Mouse (Mus musculus) limb, embryonic 15.5 days (tissue): Measurements from ENCODE around the gene Gm20388. TPM values are rescaled to one million over a fixed set of nuclear protein-coding genes. Genes with fewer than 3 reads are reported as not detected.

Experiments
- ATAC-seq: fragments of 200-750 bp; cut with Nextera tagmentation; 2 replicates; pipeline ENCODE4 v1.8.0; 2017; ENCODE audit warnings: low read depth, moderate TSS enrichment; ENCODE audit not compliant: insufficient number of reproducible peaks, low FRiP score, low TSS enrichment
- H3K27ac ChIP-seq: fragments of 300-500 bp; sonication (generic); 2 replicates; pipeline ENCODE4 v1.5.1; 2015; ENCODE audit warnings: moderate library complexity, mild to moderate bottlenecking, inconsistent platforms
- H3K27me3 ChIP-seq: fragments of 300-500 bp; sonication (generic); 2 replicates; pipeline ENCODE4 v1.6.1; 2015; ENCODE audit warnings: inconsistent platforms
- H3K36me3 ChIP-seq: fragments of 300-500 bp; sonication (generic); 2 replicates; pipeline ENCODE4 v1.6.1; 2015; ENCODE audit warnings: inconsistent platforms
- H3K4me1 ChIP-seq: fragments of 300-500 bp; sonication (generic); 2 replicates; pipeline ENCODE4 v1.6.1; 2015; ENCODE audit warnings: inconsistent platforms
- H3K4me2 ChIP-seq: fragments of 300-500 bp; sonication (generic); 2 replicates; pipeline ENCODE4 v1.6.1; 2015; ENCODE audit warnings: mild to moderate bottlenecking, inconsistent platforms
- H3K4me3 ChIP-seq: fragments of 300-500 bp; sonication (generic); 2 replicates; pipeline ENCODE4 v1.5.1; 2015; ENCODE audit warnings: mild to moderate bottlenecking, inconsistent platforms
- H3K9ac ChIP-seq: fragments of 300-500 bp; sonication (generic); 2 replicates; pipeline ENCODE4 v1.6.1; 2015; ENCODE audit warnings: inconsistent platforms
- H3K9me3 ChIP-seq: fragments of 300-500 bp; sonication (generic); 2 replicates; pipeline ENCODE4 v1.6.1; 2016; ENCODE audit warnings: inconsistent platforms
- WGBS: fragments of 180-500 bp; shearing (Covaris S2); methylation state at CpG from one replicate; pipeline ENCODE4 v1.1.7; 2015; 5-methylcytosine and 5-hydroxymethylcytosine counted together
- polyA plus RNA-seq: library from polyadenylated mRNA; unstranded; fragments of >200 nt; fragmentation: Nextera tagmentation; extraction: Ambion mirVana; gene quantifications from 2 replicates; pipeline ENCODE4 v1.2.1, GENCODE M21; 2015

The Gm20388 gene
- polyA plus RNA-seq, 1 experiment from 2014 or later, result 4.9 TPM

- Histone ChIP-seq H3K9me3 (no peaks in the 10 kb centered on the region), H3K27ac (no peak overlapping the region), H3K36me3 (no peaks in the 10 kb centered on the region), H3K4me3 (no peak overlapping the region), H3K9ac (no peak overlapping the region), H3K4me2 (no peak overlapping the region), H3K27me3 (no peaks in the 10 kb centered on the region), H3K4me1 (peaks cover 44% of the 10 kb centered on the region)
- ATAC-seq, result peak; percentile 59; the same call in 1 of the 2 replicates
- WGBS, result 11% methylated on average over 8 of the region's 9 CpGs
These were observed 497.1 kb downstream of the Gm20388 start for GRCm38 (mm10) chr8:120407701-120408240.

GRCm38 (mm10) chr8:120408241-120409215 is 497.9 kb downstream of the Gm20388 start:
- Histone ChIP-seq H3K36me3 (no peaks in the 10 kb centered on the region), H3K4me2 (no peak overlapping the region), H3K27me3 (no peaks in the 10 kb centered on the region), H3K27ac (no peak overlapping the region), H3K9me3 (no peaks in the 10 kb centered on the region), H3K9ac (no peak overlapping the region; the same call in 1 of the 2 replicates), H3K4me3 (no peak overlapping the region), H3K4me1 (peaks cover 51% of the 10 kb centered on the region)
- 45% methylated on average over 14 of the region's 14 CpGs for WGBS
- no peak for ATAC-seq

GRCm38 (mm10) chr8:120409371-120410013 is 498.9 kb downstream of the Gm20388 start:
- H3K4me2 ChIP-seq, result no peak overlapping the region
- ATAC-seq, result no peak
- no peak overlapping the region for H3K4me3 ChIP-seq
- no peaks in the 10 kb centered on the region for H3K36me3 ChIP-seq
- H3K9me3 ChIP-seq, result no peaks in the 10 kb centered on the region
- WGBS, result 43% methylated on average over 11 of the region's 11 CpGs
- no peak overlapping the region for H3K27ac ChIP-seq
- no peak overlapping the region for H3K9ac ChIP-seq
- no peaks in the 10 kb centered on the region for H3K27me3 ChIP-seq
- H3K4me1 ChIP-seq, result peaks cover 58% of the 10 kb centered on the region

- H3K9ac ChIP-seq, result no peak overlapping the region
- ATAC-seq, result no peak
- H3K9me3 ChIP-seq, result no peaks in the 10 kb centered on the region
- no peak overlapping the region for H3K27ac ChIP-seq
- no peaks in the 10 kb centered on the region for H3K36me3 ChIP-seq
- no peak overlapping the region for H3K4me3 ChIP-seq
- peaks cover 71% of the 10 kb centered on the region for H3K4me1 ChIP-seq
- 72% methylated on average over 14 of the region's 14 CpGs for WGBS
- H3K4me2 ChIP-seq, result no peak overlapping the region
- H3K27me3 ChIP-seq, result no peaks in the 10 kb centered on the region
These were observed 500.4 kb downstream of the Gm20388 start for GRCm38 (mm10) chr8:120411059-120411458.

- H3K4me3 ChIP-seq, result no peak overlapping the region
- H3K9ac ChIP-seq, result no peak overlapping the region
- H3K4me2 ChIP-seq, result no peak overlapping the region
- ATAC-seq, result no peak
- H3K27me3 ChIP-seq, result no peaks in the 10 kb centered on the region
- peaks cover 77% of the 10 kb centered on the region for H3K4me1 ChIP-seq
- H3K27ac ChIP-seq, result no peak overlapping the region
- no peaks in the 10 kb centered on the region for H3K36me3 ChIP-seq
- WGBS, result 50% methylated on average over 8 of the region's 8 CpGs
- H3K9me3 ChIP-seq, result no peaks in the 10 kb centered on the region
These were observed 501.2 kb downstream of the Gm20388 start for GRCm38 (mm10) chr8:120411862-120412261.

- H3K27ac ChIP-seq, result no peak overlapping the region
- 90% methylated on average over 4 of the region's 4 CpGs for WGBS
- no peak for ATAC-seq
- H3K9ac ChIP-seq, result no peak overlapping the region
- no peak overlapping the region for H3K4me2 ChIP-seq
- H3K4me3 ChIP-seq, result no peak overlapping the region
- H3K9me3 ChIP-seq, result no peaks in the 10 kb centered on the region
- peaks cover 78% of the 10 kb centered on the region for H3K4me1 ChIP-seq
- H3K27me3 ChIP-seq, result no peaks in the 10 kb centered on the region
- no peaks in the 10 kb centered on the region for H3K36me3 ChIP-seq
These were observed 501.7 kb downstream of the Gm20388 start for GRCm38 (mm10) chr8:120412357-120412756.

GRCm38 (mm10) chr8:120412911-120413625 is 502.4 kb downstream of the Gm20388 start:
- peaks cover 78% of the 10 kb centered on the region for H3K4me1 ChIP-seq
- no peak for ATAC-seq
- no peaks in the 10 kb centered on the region for H3K9me3 ChIP-seq
- no peak overlapping the region for H3K4me2 ChIP-seq
- no peak overlapping the region for H3K9ac ChIP-seq
- no peaks in the 10 kb centered on the region for H3K27me3 ChIP-seq
- no peaks in the 10 kb centered on the region for H3K36me3 ChIP-seq
- no peak overlapping the region for H3K27ac ChIP-seq
- no peak overlapping the region for H3K4me3 ChIP-seq
- WGBS, result 66% methylated on average over 29 of the region's 29 CpGs

- Histone ChIP-seq H3K27me3 (no peaks in the 10 kb centered on the region), H3K36me3 (no peaks in the 10 kb centered on the region), H3K9ac (no peak overlapping the region), H3K27ac (no peak overlapping the region), H3K4me1 (peaks cover 74% of the 10 kb centered on the region), H3K9me3 (no peaks in the 10 kb centered on the region), H3K4me3 (no peak overlapping the region), H3K4me2 (no peak overlapping the region)
- ATAC-seq, result no peak
- WGBS, result 62% methylated on average over 6 of the region's 6 CpGs
These were observed 503.0 kb downstream of the Gm20388 start for GRCm38 (mm10) chr8:120413626-120413988.

GRCm38 (mm10) chr8:120414216-120414615 is 503.6 kb downstream of the Gm20388 start:
- Histone ChIP-seq H3K4me3 (no peak overlapping the region), H3K27ac (no peak overlapping the region), H3K4me2 (no peak overlapping the region), H3K27me3 (no peaks in the 10 kb centered on the region), H3K9ac (no peak overlapping the region), H3K4me1 (peaks cover 75% of the 10 kb centered on the region), H3K36me3 (no peaks in the 10 kb centered on the region), H3K9me3 (no peaks in the 10 kb centered on the region)
- 93% methylated on average over 4 of the region's 4 CpGs for WGBS
- no peak for ATAC-seq

GRCm38 (mm10) chr8:120415474-120415873 is 504.8 kb downstream of the Gm20388 start:
- peak overlapping the region; percentile 92; the same call in 1 of the 2 replicates for H3K27ac ChIP-seq
- peaks cover 85% of the 10 kb centered on the region for H3K4me1 ChIP-seq
- no peak overlapping the region for H3K4me2 ChIP-seq
- WGBS, result 67% methylated on average over 10 of the region's 11 CpGs
- H3K36me3 ChIP-seq, result no peaks in the 10 kb centered on the region
- no peaks in the 10 kb centered on the region for H3K27me3 ChIP-seq
- ATAC-seq, result no peak
- no peak overlapping the region for H3K4me3 ChIP-seq
- H3K9me3 ChIP-seq, result no peaks in the 10 kb centered on the region
- no peak overlapping the region for H3K9ac ChIP-seq

GRCm38 (mm10) chr8:120416173-120416521 is 505.5 kb downstream of the Gm20388 start:
- Histone ChIP-seq H3K4me2 (peak overlapping the region; percentile 46), H3K9me3 (no peaks in the 10 kb centered on the region), H3K36me3 (no peaks in the 10 kb centered on the region), H3K4me1 (peaks cover 86% of the 10 kb centered on the region), H3K27ac (peak overlapping the region; percentile 92), H3K9ac (no peak overlapping the region), H3K27me3 (no peaks in the 10 kb centered on the region), H3K4me3 (peak overlapping the region; percentile 10)
- WGBS, result 22% methylated on average over 8 of the region's 8 CpGs
- no peak; the same call in 1 of the 2 replicates for ATAC-seq
